Comparison of ENCODE assay signal across 13 mouse cellular contexts in genomic region chr2:121610008-121610884, GRCm38 (mm10).
DNase-seq lines count a peak whose midpoint lies in the region; ATAC-seq lines count a peak whose summit lies in the region.
"Had no signal": no experiment of that assay in that cellular context is flagged by ENCODE, and none has a peak within 500 bp of the region (broad histone marks: within the 10 kb centered on the region; RNA-seq: fewer than 3 reads in every experiment).

No protein-coding gene starts in this region.

- no peak overlapping the region for H3K4me3 ChIP-seq in heart, embryonic 13.5 days
- no peak overlapping the region for H3K4me3 ChIP-seq in heart, embryonic 12.5 days
- H3K4me3 ChIP-seq in hindbrain, embryonic 10.5 days: no peak overlapping the region
- no peak overlapping the region for H3K4me3 ChIP-seq in midbrain, embryonic 14.5 days (replicated peaks; ENCODE audit: low read depth, low read length)
- H3K4me3 ChIP-seq: embryonic facial prominence, embryonic 12.5 days; forebrain, embryonic 15.5 days; heart, adult 2 months; limb, embryonic 12.5 days had no signal

- H3K9ac ChIP-seq in heart, embryonic 13.5 days: 0 out of 2 replicates have a peak overlapping the region, but pooled peaks have one; percentile 24
- no peak overlapping the region for H3K9ac ChIP-seq in heart, embryonic 12.5 days
- no peak overlapping the region; the same call in 1 of the 2 replicates for H3K9ac ChIP-seq in midbrain, embryonic 14.5 days (replicated peaks; ENCODE audit: low read length)
- H3K9ac ChIP-seq: embryonic facial prominence, embryonic 12.5 days; forebrain, embryonic 15.5 days; limb, embryonic 12.5 days had no signal

- peaks cover 27% of the 10 kb centered on the region for H3K4me1 ChIP-seq in heart, embryonic 13.5 days
- H3K4me1 ChIP-seq in heart, embryonic 12.5 days (replicated peaks): peaks cover 17% of the 10 kb centered on the region
- H3K4me1 ChIP-seq in hindbrain, embryonic 10.5 days (replicated peaks): peaks cover 31% of the 10 kb centered on the region
- H3K4me1 ChIP-seq in midbrain, embryonic 14.5 days (ENCODE audit: control insufficient read depth, insufficient read depth, low read length): peaks cover 27% of the 10 kb centered on the region

- no peak overlapping the region for H3K27ac ChIP-seq in heart, embryonic 13.5 days (replicated peaks)
- no peak overlapping the region for H3K27ac ChIP-seq in heart, embryonic 12.5 days (ENCODE audit: poor library complexity, severe bottlenecking)
- H3K27ac ChIP-seq in hindbrain, embryonic 10.5 days: peak overlapping the region; percentile 36
- 0 out of 2 replicates have a peak overlapping the region, but pooled peaks have one; percentile 14 for H3K27ac ChIP-seq in midbrain, embryonic 14.5 days (replicated peaks; ENCODE audit: low read depth, low read length)
- H3K27ac ChIP-seq: embryonic facial prominence, embryonic 12.5 days; forebrain, embryonic 15.5 days; heart, adult 2 months; limb, embryonic 12.5 days had no signal

- no peaks in the 10 kb centered on the region for H3K9me3 ChIP-seq in heart, embryonic 13.5 days
- no peaks in the 10 kb centered on the region; the same call in 1 of the 2 replicates for H3K9me3 ChIP-seq in heart, embryonic 12.5 days (replicated peaks)
- H3K9me3 ChIP-seq in hindbrain, embryonic 10.5 days: no peaks in the 10 kb centered on the region
- H3K9me3 ChIP-seq in midbrain, embryonic 14.5 days (ENCODE audit: control insufficient read depth, low read length): no peaks in the 10 kb centered on the region
- H3K9me3 ChIP-seq: embryonic facial prominence, embryonic 12.5 days; forebrain, embryonic 15.5 days; limb, embryonic 12.5 days had no signal

- H3K4me2 ChIP-seq in heart, embryonic 13.5 days: no peak overlapping the region
- no peak overlapping the region for H3K4me2 ChIP-seq in heart, embryonic 12.5 days
- H3K4me2 ChIP-seq in midbrain, embryonic 14.5 days (ENCODE audit: low read length): no peak overlapping the region
- H3K4me2 ChIP-seq: embryonic facial prominence, embryonic 12.5 days; forebrain, embryonic 15.5 days; limb, embryonic 12.5 days had no signal

- no peak for ATAC-seq in heart, embryonic 13.5 days (ENCODE audit: extremely low read depth, insufficient number of reproducible peaks, low FRiP score, low TSS enrichment)
- no peak for ATAC-seq in heart, embryonic 12.5 days (ENCODE audit: insufficient number of reproducible peaks, low FRiP score)
- no peak; the same call in 1 of the 2 replicates for ATAC-seq in midbrain, embryonic 14.5 days (ENCODE audit: low FRiP score, low TSS enrichment)
- ATAC-seq: forebrain, embryonic 15.5 days had no signal

- no peaks in the 10 kb centered on the region for H3K27me3 ChIP-seq in heart, embryonic 13.5 days (replicated peaks)
- no peaks in the 10 kb centered on the region for H3K27me3 ChIP-seq in heart, embryonic 12.5 days (replicated peaks)
- H3K27me3 ChIP-seq in hindbrain, embryonic 10.5 days (ENCODE audit: insufficient read depth, poor library complexity, severe bottlenecking): no peaks in the 10 kb centered on the region
- H3K27me3 ChIP-seq in midbrain, embryonic 14.5 days (ENCODE audit: control insufficient read depth, insufficient read depth, low read length): no peaks in the 10 kb centered on the region
- H3K27me3 ChIP-seq: embryonic facial prominence, embryonic 12.5 days; forebrain, embryonic 15.5 days had no signal

- DNase-seq in brain, adult 2 months (ENCODE audit: low read depth, low spot score): peak; percentile 45
- no peak for DNase-seq in hindbrain, embryonic 10.5 days (ENCODE audit: low spot score)
- peak; percentile 45 for DNase-seq in midbrain, embryonic 14.5 days
- DNase-seq in gastrocnemius, postnatal 25 days: no peak
- no peak for DNase-seq in adrenal gland, adult 2 months
- DNase-seq in right cerebral cortex, adult 2 months (ENCODE audit: low spot score in 2 of 2): no peak
- DNase-seq: heart, adult 2 months; lung, postnatal 10 days had no signal

- H3K36me3 ChIP-seq in heart, embryonic 13.5 days: no peaks in the 10 kb centered on the region
- no peaks in the 10 kb centered on the region for H3K36me3 ChIP-seq in heart, embryonic 12.5 days
- H3K36me3 ChIP-seq in hindbrain, embryonic 10.5 days: no peaks in the 10 kb centered on the region
- H3K36me3 ChIP-seq in midbrain, embryonic 14.5 days (ENCODE audit: control insufficient read depth, insufficient read depth, low read length): no peaks in the 10 kb centered on the region
- H3K36me3 ChIP-seq: embryonic facial prominence, embryonic 12.5 days; forebrain, embryonic 15.5 days; limb, embryonic 12.5 days had no signal

- WGBS in heart, embryonic 13.5 days: 47% methylated on average over 17 of the region's 17 CpGs
- whole genome bisulfite sequencing in heart, embryonic 12.5 days: 52% methylated on average over 17 of the region's 17 CpGs
- 66% methylated on average over 17 of the region's 17 CpGs for WGBS in hindbrain, embryonic 10.5 days
- 49% methylated on average over 17 of the region's 17 CpGs for WGBS in midbrain, embryonic 14.5 days

Comparison
In these comparisons a context has a peak if more than half of its experiments do, and no peak if none do; other contexts are left out.
1. H3K27ac ChIP-seq: peak in hindbrain, embryonic 10.5 days (single experiment) and midbrain, embryonic 14.5 days (single experiment); none in heart, embryonic 13.5 days (single experiment) and heart, embryonic 12.5 days (single experiment).
2. DNase-seq: peak in brain, adult 2 months (single experiment) and midbrain, embryonic 14.5 days (single experiment); none in hindbrain, embryonic 10.5 days (single experiment), gastrocnemius, postnatal 25 days (single experiment), adrenal gland, adult 2 months (single experiment) and right cerebral cortex, adult 2 months (0 of 2).